Mouse (Mus musculus): ENCODE measurements around the gene Psmb1.
A peak's percentile ranks its signal among the peaks of the same experiment; 100 is the strongest.
"Not testable (repeated sequence)": the region's sequence is repeated elsewhere in the genome, so short reads cannot be mapped to it uniquely, and the experiment has no call there.

The Psmb1 gene

GRCm38 (mm10) chr17:15456595-15456994, 43.0 kb downstream of the Psmb1 start:
- no peak for DNase-seq

DNA sequence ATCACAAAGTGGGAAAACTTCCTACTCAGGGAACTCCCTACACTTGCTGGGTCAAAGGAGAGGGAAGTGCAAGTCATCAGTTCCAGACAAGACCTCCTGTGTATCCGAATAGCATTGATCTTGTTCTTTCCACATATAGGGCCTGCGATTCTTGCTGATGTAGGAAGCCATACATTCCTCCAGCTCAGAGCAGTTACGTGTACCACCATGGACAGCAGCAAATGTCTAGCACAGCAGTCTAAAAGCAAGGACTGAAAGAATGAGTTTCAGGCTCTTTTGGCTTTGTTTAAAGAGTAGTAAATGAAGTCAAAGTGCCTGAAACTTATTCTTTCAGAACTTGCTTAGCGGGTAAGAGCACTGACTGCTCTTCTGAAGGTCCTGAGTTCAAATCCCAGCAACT, 44.3 kb downstream of the Psmb1 start:
- DNase-seq, result no peak

GRCm38 (mm10) chr17:15449606-15450005, 49.9 kb downstream of the Psmb1 start:
- no peak for DNase-seq

GRCm38 (mm10) chr17:15449144-15449543, 50.4 kb downstream of the Psmb1 start:
- DNase-seq, result not testable (repeated sequence)

GRCm38 (mm10) chr17:15447831-15448230, 51.7 kb downstream of the Psmb1 start:
- no peak for DNase-seq

- DNase-seq, result no peak
Measured at GRCm38 (mm10) chr17:15445421-15445820, 54.1 kb downstream of the Psmb1 start.

- DNase-seq, result peak; percentile 19
Measured at GRCm38 (mm10) chr17:15440463-15441121, 59.0 kb downstream of the Psmb1 start.

DNA sequence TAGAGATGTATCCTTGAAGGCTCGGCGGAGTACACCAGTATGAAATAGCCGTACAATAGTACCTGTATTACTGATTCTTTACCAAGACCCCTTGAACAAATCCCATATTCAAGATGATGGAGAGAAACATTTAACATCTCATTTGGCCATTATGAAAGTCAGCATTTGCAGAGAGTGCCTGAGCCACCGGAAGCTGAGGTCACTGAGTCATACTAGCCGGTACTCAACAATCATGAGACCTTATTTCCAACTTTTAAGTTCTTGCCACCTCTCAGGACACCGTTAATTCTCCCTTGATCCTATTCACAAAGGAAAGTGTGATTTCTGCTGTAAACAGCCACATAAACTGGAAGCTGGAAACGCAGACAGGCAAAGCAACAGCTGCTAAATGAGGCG, 59.5 kb downstream of the Psmb1 start:
- no peak for DNase-seq

GRCm38 (mm10) chr17:15434748-15435147, 64.8 kb downstream of the Psmb1 start:
- DNase-seq, result no peak

DNA sequence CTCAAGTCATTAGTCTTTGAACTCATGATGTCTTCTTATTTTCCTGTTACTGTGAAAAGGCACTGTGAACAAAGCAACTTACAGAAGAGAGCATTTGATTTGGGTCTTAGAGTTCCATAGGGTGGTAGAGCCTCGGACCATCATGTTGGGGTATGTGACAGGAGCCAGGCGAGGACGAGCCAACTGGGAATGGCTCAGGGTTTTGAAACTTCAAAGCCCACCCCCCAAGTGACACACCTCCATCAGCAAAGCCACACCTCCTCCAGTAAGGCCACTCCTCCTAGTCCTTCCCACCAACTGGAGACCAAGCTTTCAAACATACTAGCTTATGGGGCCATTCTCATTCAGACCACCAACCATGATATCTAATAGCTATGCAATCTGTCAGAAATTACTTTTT, 67.5 kb downstream of the Psmb1 start:
- no peak for DNase-seq

- no peak for DNase-seq
Measured at GRCm38 (mm10) chr17:15431551-15431950, 68.0 kb downstream of the Psmb1 start.

- DNase-seq, result no peak
Measured at GRCm38 (mm10) chr17:15431021-15431514, 68.5 kb downstream of the Psmb1 start.

GRCm38 (mm10) chr17:15429937-15430336, 69.6 kb downstream of the Psmb1 start:
- DNase-seq, result no peak

- DNase-seq, result no peak
Measured at GRCm38 (mm10) chr17:15429451-15429850, 70.1 kb downstream of the Psmb1 start.

- no peak for DNase-seq
Measured at GRCm38 (mm10) chr17:15425931-15426330, 73.6 kb downstream of the Psmb1 start.

All from lung, postnatal 10 days (tissue).